Mouse (Mus musculus) heart, postnatal 0 days (tissue): ENCODE measurements around the gene Mrnip. TPM values are rescaled to one million over a fixed set of nuclear protein-coding genes. Genes with fewer than 3 reads are reported as not detected.

Experiments used
- ATAC-seq: fragments of 200-750 bp; cut with Nextera tagmentation; 2 replicates; pipeline ENCODE4 v1.8.0; 2017; ENCODE audit warnings: low read depth, moderate number of reproducible peaks, moderate library complexity; ENCODE audit not compliant: insufficient read depth
- DNase-seq: peaks from one replicate; pipeline ENCODE4 v3.0.0-alpha.2; 2016; ENCODE audit warnings: low spot score
- H3K27ac ChIP-seq: fragments of 300-500 bp; sonication (generic); 2 replicates; pipeline ENCODE4 v1.5.1; 2014; ENCODE audit warnings: low read depth, mild to moderate bottlenecking
- H3K27me3 ChIP-seq: fragments of 300-500 bp; sonication (generic); 2 replicates; pipeline ENCODE4 v1.6.1; 2014; ENCODE audit warnings: low read length, mixed read lengths; ENCODE audit not compliant: control insufficient read depth, insufficient read depth
- H3K36me3 ChIP-seq: fragments of 300-500 bp; sonication (generic); replicated peaks from 2 replicates; pipeline ENCODE4 v1.6.1; 2014; ENCODE audit warnings: low read length, mixed read lengths; ENCODE audit not compliant: control insufficient read depth, insufficient read depth
- H3K4me1 ChIP-seq: fragments of 300-500 bp; sonication (generic); 2 replicates; pipeline ENCODE4 v1.6.1; 2014; ENCODE audit warnings: antibody characterized with exemption; ENCODE audit not compliant: control insufficient read depth, insufficient read depth
- H3K4me2 ChIP-seq: fragments of 300-500 bp; sonication (generic); 2 replicates; pipeline ENCODE4 v1.6.1; 2014; ENCODE audit warnings: low read depth, mild to moderate bottlenecking, low read length, moderate library complexity
- H3K4me3 ChIP-seq: fragments of 300-500 bp; sonication (generic); 2 replicates; pipeline ENCODE4 v1.5.1; 2014; ENCODE audit warnings: low read depth, low read length
- H3K9ac ChIP-seq: fragments of 300-500 bp; sonication (generic); replicated peaks from 2 replicates; pipeline ENCODE4 v1.6.1; 2014; ENCODE audit warnings: low read depth, low read length, mixed read lengths
- H3K9me3 ChIP-seq: fragments of 300-500 bp; sonication (generic); replicated peaks from 2 replicates; pipeline ENCODE4 v1.6.1; 2016; ENCODE audit warnings: low read length; ENCODE audit not compliant: control insufficient read depth
- CTCF ChIP-seq: IDR thresholded peaks from 2 replicates; pipeline ENCODE4 v1.5.1; 2016; ENCODE audit warnings: antibody characterized with exemption, control low read depth, low read depth
- EP300 ChIP-seq: IDR thresholded peaks from 2 replicates; pipeline ENCODE4 v1.6.1; 2016; ENCODE audit warnings: antibody characterized with exemption, low read depth
- WGBS: fragments of 180-500 bp; shearing (Covaris S2); extraction: QIAGEN DNeasy Blood & Tissue Kit; methylation state at CpG from one replicate; pipeline ENCODE4 v1.1.7; 2014; 5-methylcytosine and 5-hydroxymethylcytosine counted together
- polyA plus RNA-seq: library from polyadenylated mRNA; unstranded; fragments of >200 nt; fragmentation: Nextera tagmentation; extraction: Ambion mirVana; gene quantifications from 2 replicates; pipeline ENCODE4 v1.2.1, GENCODE M21; 2015
- total RNA-seq: library from RNA; depleted of rRNA; stranded (reverse); fragments of >200 nt; gene quantifications from 2 replicates; pipeline ENCODE4 v1.2.3, GENCODE M21; 2014; ENCODE audit warnings: low replicate concordance

Mrnip gene
- total and polyA plus RNA-seq, 2 experiments from 2014 or later = 7.9 to 18.6 TPM

DNA sequence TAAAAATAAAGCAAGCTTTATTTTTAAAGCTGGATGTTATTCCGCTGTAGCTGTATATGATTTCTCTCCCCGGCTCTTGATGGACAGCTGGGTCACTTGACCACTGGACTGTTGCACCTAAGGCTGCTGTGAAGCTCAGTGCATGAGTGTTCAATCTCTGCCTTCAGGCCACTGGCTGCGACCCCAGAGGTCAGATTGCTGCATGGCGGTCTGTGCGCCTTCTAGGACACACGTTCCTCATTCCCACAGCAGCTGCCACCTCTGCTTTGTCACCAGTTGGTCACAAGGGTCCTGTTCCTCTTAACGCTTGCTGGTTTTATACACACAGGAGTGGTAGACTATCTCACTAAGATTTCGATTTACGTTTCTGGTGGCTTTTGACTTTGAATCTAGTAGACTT is 20.1 kb upstream of the Mrnip start:
- DNase-seq (no peak), ATAC-seq (no peak)
- Histone ChIP-seq H3K27me3 (no peaks in the 10 kb centered on the region), H3K27ac (no peak overlapping the region), H3K4me2 (no peak overlapping the region), H3K9me3 (no peaks in the 10 kb centered on the region), H3K9ac (no peak overlapping the region), H3K36me3 (peaks cover 95% of the 10 kb centered on the region), H3K4me3 (no peak overlapping the region), H3K4me1 (no peaks in the 10 kb centered on the region)
- TF ChIP-seq EP300 (no peak), CTCF (no peak)
- WGBS = 76% methylated on average over 9 of the region's 9 CpGs

DNA sequence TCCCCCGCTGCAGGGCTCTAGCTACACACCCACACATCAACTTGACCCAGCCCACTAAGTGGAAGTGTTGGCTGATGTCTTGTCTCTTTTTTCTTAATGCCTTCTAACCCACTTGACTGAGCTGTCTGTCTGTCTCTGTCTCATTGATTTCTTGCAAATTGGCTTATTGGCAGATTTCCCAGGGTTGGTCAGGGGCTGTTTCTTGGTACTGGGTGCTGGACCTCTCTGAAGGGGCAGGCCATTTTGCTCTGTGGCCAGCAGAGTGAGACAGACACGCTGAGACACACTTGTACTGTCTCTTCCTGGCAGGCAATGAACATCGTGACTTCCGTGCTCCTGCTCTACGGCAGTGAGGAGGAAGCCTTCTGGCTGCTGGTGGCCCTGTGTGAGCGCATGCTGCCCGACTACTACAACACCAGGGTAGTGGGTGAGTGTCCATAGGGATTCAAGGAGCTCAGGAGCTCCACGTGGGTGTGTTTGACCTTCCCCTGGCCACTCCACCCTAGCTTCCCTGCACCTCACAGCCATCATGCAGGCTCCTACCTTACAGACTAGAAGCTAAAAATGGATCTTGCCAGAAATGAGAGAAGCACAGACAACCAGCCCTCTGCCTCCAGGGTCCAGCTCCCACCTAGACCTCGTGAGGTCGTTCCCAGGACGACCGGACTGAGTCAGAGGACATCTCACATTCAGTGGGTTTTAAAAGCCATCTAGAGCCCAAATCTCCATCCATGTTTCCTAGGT is 19.3 kb upstream of the Mrnip start:
- H3K9ac ChIP-seq = no peak overlapping the region
- WGBS = 70% methylated on average over 12 of the region's 12 CpGs
- ATAC-seq (no peak), DNase-seq (no peak)
- TF ChIP-seq CTCF (no peak), EP300 (no peak)
- no peaks in the 10 kb centered on the region for H3K27me3 ChIP-seq
- no peaks in the 10 kb centered on the region for H3K9me3 ChIP-seq
- H3K27ac ChIP-seq = no peak overlapping the region
- H3K36me3 ChIP-seq = peaks cover 95% of the 10 kb centered on the region
- H3K4me3 ChIP-seq = no peak overlapping the region
- H3K4me1 ChIP-seq = no peaks in the 10 kb centered on the region
- no peak overlapping the region for H3K4me2 ChIP-seq

DNA sequence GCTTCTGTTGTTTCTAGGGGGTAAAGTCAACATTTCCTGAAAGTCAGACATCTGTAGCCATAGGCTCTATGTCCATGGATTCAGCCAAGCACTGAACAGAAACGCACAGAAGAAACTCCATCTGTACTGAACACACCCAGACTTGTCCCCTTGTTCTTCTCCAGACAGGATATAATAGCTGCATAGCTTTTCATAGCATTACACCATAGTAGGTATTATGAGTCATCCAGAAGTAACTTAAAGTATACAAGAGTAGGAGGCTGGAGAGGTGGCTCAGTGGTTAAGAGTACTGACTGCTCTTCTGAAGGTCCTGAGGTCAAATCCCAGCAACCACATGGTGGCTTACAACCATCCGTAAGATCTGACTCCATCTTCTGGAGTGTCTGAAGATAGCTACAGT is 18.5 kb upstream of the Mrnip start:
- TF ChIP-seq CTCF = no peak
- TF ChIP-seq EP300 = no peak
- ATAC-seq = no peak
- H3K4me3 ChIP-seq = no peak overlapping the region
- no peak for DNase-seq
- H3K4me1 ChIP-seq = no peaks in the 10 kb centered on the region
- no peak overlapping the region for H3K4me2 ChIP-seq
- no peaks in the 10 kb centered on the region for H3K9me3 ChIP-seq
- no peaks in the 10 kb centered on the region for H3K27me3 ChIP-seq
- WGBS = 85% methylated on average over 2 of the region's 2 CpGs
- no peak overlapping the region for H3K27ac ChIP-seq
- H3K36me3 ChIP-seq = peaks cover 96% of the 10 kb centered on the region
- H3K9ac ChIP-seq = no peak overlapping the region

DNA sequence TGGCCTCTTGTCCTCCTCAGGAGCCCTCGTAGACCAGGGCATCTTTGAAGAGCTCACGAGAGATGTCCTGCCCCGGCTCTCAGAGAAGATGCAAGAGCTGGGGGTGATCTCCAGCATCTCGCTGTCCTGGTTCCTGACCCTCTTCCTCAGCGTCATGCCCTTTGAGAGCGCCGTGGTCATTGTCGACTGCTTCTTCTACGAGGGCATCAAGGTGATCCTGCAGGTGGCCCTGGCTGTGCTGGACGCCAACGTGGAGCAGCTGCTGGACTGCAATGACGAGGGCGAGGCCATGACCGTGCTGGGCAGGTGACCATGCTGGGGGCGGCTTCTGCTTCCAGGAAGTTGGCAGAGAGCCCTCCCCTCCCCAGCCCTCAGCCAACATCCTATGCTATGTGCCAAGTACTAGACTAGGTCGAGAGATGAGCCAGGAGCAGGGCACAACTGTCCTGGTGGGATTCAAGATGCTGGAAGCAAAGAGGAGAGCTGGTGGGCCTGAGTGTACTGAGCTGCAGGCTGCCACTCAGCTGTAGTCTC is 17.5 kb upstream of the Mrnip start:
- WGBS = 87% methylated on average over 16 of the region's 16 CpGs
- TF ChIP-seq EP300 (no peak), CTCF (no peak)
- DNase-seq = no peak
- Histone ChIP-seq H3K36me3 (peaks cover 96% of the 10 kb centered on the region), H3K9me3 (no peaks in the 10 kb centered on the region), H3K27ac (no peak overlapping the region), H3K4me2 (no peak overlapping the region), H3K27me3 (no peaks in the 10 kb centered on the region), H3K4me3 (no peak overlapping the region), H3K9ac (no peak overlapping the region), H3K4me1 (no peaks in the 10 kb centered on the region)
- ATAC-seq = no peak

DNA sequence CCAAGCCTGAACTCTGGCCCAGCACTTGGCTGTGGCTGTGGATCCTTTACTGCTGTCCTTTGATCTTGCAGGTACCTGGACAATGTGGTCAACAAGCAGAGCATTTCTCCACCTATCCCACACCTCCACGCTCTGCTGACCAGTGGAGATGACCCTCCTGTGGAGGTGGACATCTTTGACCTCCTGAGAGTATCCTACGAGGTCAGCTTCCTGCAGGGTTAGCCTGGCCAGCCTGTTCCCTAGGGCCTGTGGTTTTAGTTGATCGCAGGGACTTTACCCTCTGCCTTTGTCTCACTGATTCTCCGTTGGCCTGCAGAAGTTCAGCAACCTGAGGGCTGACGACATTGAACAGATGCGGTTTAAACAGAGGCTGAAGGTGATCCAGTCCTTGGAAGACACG is 15.9 kb upstream of the Mrnip start:
- WGBS = 78% methylated on average over 7 of the region's 7 CpGs
- no peaks in the 10 kb centered on the region for H3K4me1 ChIP-seq
- no peak overlapping the region for H3K4me3 ChIP-seq
- H3K36me3 ChIP-seq = peaks cover 93% of the 10 kb centered on the region
- H3K27me3 ChIP-seq = no peaks in the 10 kb centered on the region
- H3K9me3 ChIP-seq = no peaks in the 10 kb centered on the region
- H3K4me2 ChIP-seq = no peak overlapping the region
- ATAC-seq (no peak), DNase-seq (no peak)
- TF ChIP-seq CTCF (no peak), EP300 (no peak)
- H3K27ac ChIP-seq = no peak overlapping the region
- H3K9ac ChIP-seq = no peak overlapping the region

DNA sequence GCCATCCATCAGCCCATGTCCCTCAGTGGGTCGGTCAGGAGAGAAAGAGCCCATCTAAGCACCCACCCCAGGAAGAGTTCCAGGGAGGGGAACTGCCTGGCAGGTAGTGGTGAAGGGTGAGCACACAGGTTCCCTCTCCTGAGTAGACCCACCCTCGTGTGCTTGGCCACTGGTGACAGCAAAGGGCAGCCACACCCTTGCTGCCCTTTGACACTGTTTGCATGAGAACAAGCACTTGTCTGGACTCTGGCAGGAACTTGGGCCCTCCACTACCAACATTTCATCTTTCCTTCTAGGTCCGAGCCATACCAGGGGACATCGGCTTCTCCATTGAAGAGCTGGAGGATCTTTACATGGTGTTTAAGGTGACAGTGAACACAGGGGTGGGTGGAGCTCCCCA is 14.9 kb upstream of the Mrnip start:
- no peak overlapping the region for H3K4me3 ChIP-seq
- no peak overlapping the region for H3K9ac ChIP-seq
- no peaks in the 10 kb centered on the region for H3K27me3 ChIP-seq
- peaks cover 93% of the 10 kb centered on the region for H3K36me3 ChIP-seq
- H3K4me2 ChIP-seq = no peak overlapping the region
- H3K4me1 ChIP-seq = no peaks in the 10 kb centered on the region
- no peaks in the 10 kb centered on the region for H3K9me3 ChIP-seq
- 74% methylated on average over 4 of the region's 4 CpGs for WGBS
- DNase-seq = no peak
- ATAC-seq = no peak
- no peak overlapping the region for H3K27ac ChIP-seq
- TF ChIP-seq EP300 (no peak), CTCF (no peak)
